Mouse (Mus musculus) kidney, adult 2 months (tissue): ENCODE data around the gene Hhat.

Experiments used
- CTCF ChIP-seq: fragments of 200-500 bp; conservative IDR thresholded peaks from 2 replicates; pipeline ENCODE4 v1.5.1; 2011; ENCODE audit warnings: low read depth, mild to moderate bottlenecking, control low read depth, low read length, moderate library complexity, mixed read lengths; ENCODE audit not compliant: insufficient read depth, insufficient read length
- POLR2A ChIP-seq: fragments of 200-500 bp; IDR thresholded peaks from one replicate; pipeline ENCODE4 v1.6.1; 2011; ENCODE audit warnings: low read depth, low read length, control low read depth

GRCm38 (mm10) chr1:192502016-192502415 is 269.0 kb downstream of the Hhat start:
- TF ChIP-seq POLR2A (no peak), CTCF (no peak)
